Mouse (Mus musculus) lung, postnatal 10 days (tissue): ENCODE results near the gene Cfap298.
A peak's percentile ranks its signal among the peaks of the same experiment; 100 is the strongest.

ENCODE experiments used
- DNase-seq: peaks from one replicate; pipeline ENCODE4 v3.0.0; 2021

The Cfap298 gene

DNA sequence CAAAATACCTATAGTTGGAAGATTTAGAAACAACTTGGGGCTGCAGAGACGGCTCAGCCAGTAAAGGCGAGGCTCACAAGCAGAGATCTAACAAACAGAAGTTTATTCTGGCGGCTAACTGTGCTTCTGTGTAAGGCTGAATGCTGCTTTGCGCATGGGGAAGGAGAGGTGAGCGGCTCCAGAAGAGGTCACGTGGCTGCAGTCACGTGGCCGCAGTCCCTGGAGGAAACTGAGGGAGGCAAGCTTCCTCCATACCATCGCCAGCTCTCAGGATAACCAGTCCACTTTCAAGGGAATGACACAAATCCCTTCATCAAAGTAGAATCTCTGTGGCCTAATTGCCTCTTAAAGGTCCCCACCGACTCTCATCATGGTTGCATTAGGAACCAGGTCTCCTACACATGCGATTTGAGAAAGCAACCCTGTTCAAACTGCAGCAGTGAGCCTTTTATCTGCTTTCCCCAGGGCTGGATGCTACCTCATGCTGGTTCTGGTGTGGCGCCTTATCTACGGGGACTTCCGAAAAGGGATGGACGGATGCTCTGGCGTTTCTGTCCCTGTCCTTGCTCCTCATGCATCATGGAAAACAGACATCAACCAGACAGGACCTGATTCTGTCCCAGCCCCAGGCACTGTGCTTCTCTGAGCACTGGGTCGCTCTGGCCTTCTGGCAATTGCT is 23.9 kb downstream of the Cfap298 start:
- DNase-seq: no peak

DNA sequence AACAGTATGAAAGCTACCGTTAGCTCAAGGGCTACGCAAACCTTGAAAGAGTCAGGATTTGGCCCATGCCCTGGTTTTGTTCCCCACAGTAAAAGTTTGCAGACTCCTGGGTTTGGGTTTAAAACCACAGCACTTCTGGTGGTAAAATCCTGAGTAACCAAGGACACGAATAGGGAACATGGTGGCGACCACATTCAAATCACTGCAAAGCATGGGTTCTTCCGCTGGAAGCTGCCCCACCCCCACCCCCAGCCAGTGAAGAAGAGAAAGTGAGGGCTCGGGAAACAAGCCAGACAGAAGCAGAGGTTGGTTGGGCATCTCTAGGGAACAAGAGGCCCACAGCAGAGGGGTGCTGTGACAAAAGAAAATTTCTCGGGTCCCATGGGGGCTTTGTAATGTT is 27.7 kb downstream of the Cfap298 start:
- no peak for DNase-seq

DNA sequence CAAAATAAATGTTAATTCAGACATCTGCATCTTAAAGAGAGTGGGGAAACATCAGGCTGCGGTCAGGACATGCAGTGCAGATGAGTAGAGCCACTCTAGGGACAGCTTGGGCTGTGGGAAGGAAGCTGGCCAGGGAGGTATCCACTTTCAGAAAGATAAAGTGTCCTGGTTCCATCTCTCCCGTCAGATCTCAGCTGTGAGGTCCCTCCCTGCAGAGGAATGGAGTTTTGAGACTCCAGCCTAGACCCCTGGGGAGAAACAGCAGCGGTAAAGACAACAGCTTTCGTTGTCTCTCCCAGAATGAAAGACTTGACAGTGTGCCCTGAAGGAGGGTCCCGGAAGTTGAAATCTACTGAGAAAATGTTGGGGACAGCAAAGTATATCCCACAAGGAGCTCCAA is 31.6 kb downstream of the Cfap298 start:
- DNase-seq: no peak

DNA sequence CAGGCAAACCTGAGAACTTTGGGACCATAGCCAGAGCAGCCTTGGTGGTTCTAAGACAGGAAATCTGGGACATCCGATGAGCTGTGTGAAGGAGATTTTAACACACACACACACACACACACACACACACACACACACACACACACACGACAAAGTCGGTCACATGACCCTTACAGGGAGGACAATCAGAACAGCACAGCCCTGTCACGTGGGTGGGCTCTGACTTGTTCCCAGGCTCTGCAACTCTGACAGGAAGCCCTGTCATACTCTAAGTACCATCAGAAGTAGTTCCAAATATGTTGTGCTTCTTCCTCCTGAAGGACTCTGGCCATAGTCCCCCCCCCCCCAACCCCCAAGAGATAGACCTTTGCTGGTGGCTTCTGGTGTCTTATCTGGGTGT is 33.5 kb downstream of the Cfap298 start:
- DNase-seq: peak; percentile 46

DNA sequence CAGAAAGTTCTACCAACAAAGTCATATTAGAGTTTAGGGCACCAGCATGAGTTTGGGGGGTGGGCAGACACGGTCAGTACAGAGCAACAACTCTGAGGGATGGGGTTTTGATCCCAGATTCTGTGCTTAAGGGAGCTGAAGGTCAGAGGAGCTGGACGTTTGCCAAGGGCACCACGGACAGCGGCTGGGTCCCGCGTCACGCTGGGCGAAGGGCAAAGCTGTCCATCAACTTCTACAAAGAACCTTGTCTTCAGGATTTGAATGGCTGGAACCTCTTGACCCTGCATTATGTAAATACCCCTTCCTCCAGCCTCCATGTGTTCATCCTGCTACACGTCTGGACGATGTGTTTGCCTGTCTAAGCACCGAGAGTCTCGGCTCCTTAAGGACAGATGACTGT is 35.4 kb downstream of the Cfap298 start:
- peak; percentile 40 for DNase-seq

DNA sequence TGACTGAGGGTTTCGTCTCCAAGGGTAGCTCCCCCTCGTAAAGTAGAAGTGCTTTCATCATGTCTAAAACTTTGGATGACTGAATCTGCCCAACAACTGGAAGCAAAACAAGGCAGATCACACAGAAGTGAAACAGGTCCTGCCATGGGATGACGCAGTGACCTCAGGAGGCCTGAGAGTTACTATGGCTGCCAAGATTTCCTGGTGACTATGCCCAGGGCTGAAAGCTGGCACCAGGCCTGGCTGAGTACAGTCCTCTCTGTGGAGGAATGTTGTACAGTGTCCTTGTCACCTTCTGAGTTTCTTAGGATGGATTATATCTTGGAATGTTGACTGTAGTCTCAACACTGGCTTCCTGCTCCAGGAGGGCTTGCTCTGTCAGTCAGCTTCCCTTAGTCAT is 37.3 kb downstream of the Cfap298 start:
- DNase-seq: peak; percentile 60

DNA sequence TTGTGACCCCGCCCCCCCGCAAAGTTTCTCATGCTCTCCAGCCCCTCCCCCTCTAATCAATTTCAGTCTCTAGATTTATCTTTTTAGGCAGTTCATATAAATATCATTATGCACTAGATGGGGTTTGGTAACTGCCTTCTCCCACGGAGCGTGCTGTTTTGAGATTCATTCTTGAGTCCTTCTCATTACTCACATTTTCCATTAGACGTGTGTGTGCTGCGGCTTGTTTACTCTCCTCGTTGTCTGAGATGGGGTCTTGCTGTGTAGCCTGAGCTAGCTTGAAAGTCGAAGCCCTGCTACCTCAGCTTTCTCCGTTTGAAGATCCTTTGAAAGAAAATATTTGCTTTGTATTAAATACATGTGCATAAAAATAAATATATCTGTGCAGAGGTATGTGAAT is 41.1 kb downstream of the Cfap298 start:
- DNase-seq: no peak

DNA sequence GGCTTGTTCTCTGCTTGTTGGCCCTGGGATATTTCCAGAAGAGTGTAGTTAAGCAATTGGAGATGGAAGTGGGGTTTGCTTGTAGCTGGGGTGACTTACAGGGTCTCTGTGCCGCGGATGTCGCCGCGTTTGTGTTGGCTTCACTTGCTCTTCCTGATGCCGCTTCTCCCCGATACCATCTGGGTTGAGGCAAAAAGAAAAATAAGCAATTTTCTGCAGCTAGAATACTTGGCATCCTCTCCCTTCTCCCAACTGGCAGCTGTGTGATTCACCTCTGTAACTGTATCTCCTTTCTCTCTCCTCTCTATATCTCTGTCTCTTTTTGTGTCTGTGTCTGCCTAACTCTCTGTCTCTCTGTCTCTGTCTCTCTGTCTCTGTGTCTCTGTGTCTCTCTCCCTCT is 41.9 kb downstream of the Cfap298 start:
- no peak for DNase-seq

DNA sequence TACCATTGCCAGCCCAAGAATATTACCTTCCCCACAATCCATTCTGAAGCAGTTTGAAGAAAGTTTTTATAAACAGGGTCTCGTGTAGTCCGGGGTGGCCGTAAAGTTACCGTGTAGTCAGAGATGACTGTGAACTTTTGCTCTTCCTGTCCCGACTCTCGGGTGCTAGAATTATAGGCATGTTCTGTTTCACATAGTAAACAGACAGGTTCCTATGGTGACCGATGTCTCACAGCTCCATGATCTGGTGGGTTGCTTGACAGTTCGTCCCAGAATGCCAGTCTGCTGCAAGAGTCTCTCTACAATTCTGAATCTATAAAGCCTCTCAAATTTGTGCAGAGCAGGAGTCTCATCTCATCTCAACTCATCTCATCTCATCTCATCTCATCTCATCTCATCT is 42.8 kb downstream of the Cfap298 start:
- DNase-seq: peak; percentile 31

DNA sequence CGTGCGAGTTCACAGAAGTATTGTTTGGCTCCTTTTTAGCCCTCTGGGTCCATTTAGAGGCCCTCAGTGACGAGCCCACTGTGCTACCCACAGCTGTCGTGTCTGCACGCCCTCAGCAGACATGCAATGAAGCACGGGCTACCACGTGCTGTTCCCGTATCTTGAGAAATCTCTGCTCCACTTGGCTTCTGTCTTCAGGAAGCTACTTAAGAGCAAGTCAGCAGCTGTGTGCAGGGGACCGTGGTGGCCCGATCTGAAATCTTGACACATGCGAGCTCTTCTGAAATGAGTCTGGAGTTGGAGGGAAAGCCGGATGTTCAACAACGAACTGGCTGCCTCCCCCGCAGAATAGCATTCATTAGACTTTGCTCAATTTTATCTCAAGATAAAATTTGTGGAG is 43.3 kb downstream of the Cfap298 start:
- peak; percentile 60 for DNase-seq

DNA sequence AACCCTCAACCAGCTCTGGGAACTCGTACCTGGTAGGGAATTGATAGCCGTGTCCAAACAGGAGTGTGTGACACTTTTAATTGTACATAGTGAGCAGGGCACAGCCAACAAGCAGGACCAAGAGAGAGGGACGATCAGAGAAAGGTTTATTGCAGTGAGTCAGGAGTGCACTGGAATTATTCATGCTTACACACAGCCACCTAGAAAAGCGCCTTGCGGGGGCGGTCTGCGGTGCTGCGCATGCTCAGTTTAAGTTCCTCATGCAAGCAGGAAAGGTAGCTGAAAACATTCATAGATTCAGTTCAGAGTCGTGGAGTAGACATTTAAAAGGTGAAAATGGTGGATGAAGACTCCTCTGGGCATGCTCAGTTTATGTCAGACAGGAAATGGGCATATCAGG is 44.2 kb downstream of the Cfap298 start:
- no peak for DNase-seq

DNA sequence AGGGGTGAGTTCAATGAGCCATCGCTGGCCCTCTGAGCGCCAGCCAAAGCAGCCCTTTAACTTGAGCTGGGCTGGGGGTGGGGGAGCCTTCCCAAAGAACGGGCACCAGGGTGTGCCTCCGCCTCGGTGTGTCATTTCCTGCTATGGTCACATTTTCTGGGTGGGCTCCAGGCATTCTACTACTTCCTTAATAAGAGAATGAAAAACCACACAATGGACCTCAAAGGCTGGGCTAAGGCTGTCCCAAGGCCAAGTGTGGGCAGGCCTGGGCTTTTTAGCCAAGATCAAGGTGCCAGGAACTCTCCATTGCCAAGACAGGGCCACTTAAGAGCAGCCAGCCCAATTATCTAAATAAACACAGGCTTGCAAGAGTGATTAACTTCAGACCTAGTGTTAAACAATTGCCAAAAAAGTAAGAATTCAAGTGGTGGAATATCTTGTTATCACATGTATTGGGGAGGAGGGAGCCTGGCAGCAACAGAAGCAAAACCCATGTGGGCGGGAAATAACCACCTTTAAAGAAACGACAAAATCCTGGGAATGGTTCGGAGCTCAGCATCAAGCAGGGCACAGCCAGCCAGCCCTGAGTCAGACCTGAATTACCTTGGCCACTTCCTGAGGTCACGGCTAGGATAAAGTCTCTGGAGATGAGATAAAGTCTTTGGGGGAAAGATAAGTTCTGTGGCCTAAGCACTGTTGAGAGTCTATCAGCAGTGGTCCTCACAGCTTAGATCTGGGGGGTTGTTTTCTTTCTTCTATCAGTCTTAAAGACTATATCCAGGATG is 48.9 kb downstream of the Cfap298 start:
- DNase-seq: peak; percentile 84

DNA sequence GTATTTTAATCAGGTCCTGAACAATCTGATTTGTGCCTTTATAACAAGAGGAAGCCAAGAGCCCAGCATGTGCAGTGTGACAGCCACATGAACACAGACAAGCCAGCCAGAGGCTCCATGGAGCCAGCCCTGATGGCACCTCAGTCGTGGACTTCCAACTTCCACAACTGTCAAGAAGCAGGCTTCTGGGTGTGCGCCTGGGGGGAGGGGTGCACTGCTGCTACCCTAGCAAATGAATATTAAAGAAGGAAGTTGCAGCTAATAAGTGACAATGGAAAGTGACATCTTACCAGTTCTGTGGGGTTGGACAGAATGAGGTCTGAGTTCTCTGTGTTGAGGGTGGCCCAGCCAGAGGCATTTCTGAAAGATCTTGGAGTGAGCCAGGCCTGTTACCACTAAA is 49.6 kb downstream of the Cfap298 start:
- peak; percentile 38 for DNase-seq

DNA sequence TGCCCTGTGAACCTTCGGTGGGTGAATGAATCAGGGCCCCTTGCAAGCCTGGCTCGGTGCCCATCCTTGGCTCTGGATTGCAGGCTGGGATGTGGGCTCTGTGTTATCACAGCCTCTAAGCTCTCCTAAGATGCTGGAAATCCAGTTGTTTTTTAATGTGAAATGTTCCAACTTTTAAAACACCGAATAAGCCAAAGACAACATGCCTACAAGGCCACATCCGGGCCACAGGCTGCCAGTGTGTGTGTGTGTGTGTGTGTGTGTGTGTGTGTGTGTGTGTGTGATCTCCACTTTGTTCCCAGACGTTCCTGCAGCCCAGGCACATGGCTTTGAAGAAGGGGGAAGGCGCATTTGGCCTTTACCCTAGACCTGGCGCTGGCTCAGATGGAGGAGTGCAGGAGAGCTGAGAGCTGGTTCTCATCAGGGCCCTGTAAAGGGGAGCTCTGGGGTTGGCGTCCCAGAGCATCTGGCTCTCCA is 52.4 kb downstream of the Cfap298 start:
- peak; percentile 32 for DNase-seq

DNA sequence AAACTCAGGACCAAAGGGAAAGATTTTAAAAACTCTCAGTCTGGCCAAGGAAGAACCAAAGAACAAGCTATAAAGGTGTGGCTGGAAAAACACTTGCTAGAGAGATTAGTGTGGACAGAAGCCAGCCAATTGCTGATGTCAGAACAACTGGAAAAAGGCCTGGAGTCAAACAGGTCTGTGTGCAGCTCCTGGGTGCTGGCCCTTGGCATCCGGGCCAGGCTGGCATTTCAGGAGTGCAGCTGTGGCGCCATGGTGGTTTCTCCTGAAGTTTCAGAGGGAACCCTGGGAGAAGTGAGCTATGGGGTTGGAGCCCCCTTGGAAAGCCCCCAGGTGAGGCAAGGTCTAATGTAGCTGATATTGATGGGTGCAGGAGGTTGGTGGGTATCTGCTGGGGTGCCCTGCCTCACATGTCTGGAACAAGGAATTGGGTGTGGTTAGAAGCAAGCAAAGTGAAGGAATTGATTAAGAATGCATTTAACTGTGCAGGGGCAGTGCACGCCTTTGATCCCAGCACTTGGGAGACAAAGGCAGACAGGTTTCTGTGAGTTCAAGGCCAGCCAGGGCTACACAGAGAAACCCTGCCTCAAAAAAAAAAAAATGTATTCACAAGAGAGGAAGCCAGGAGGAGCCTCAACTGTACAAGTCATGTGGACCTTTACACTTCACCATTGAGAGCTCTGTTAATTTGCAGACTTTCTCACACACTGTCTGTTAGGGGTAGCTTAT is 56.6 kb downstream of the Cfap298 start:
- no peak for DNase-seq
